Mouse (Mus musculus) lung, embryonic 14.5 days (tissue): ENCODE results near the gene Hist1h1a. TPM values are rescaled to one million over a fixed set of nuclear protein-coding genes. Genes with fewer than 3 reads are reported as not detected.

Experiments
- ATAC-seq: fragments of 200-750 bp; cut with Nextera tagmentation; 2 replicates; pipeline ENCODE4 v1.8.0; 2017; ENCODE audit warnings: mild to moderate bottlenecking, moderate TSS enrichment, moderate library complexity; ENCODE audit not compliant: insufficient read depth
- DNase-seq: peaks from one replicate; pipeline ENCODE4 v3.0.0-alpha.2; 2015
- H3K27ac ChIP-seq: fragments of 300-500 bp; sonication (generic); 2 replicates; pipeline ENCODE4 v1.5.1; 2014; ENCODE audit warnings: low read depth, mild to moderate bottlenecking, moderate library complexity
- H3K27me3 ChIP-seq: fragments of 300-500 bp; sonication (generic); 2 replicates; pipeline ENCODE4 v1.6.1; 2014; ENCODE audit warnings: low read length, control low read depth; ENCODE audit not compliant: insufficient read depth
- H3K36me3 ChIP-seq: fragments of 300-500 bp; sonication (generic); 2 replicates; pipeline ENCODE4 v1.6.1; 2014; ENCODE audit warnings: control low read depth; ENCODE audit not compliant: insufficient read depth
- H3K4me1 ChIP-seq: fragments of 300-500 bp; sonication (generic); 2 replicates; pipeline ENCODE4 v1.6.1; 2014; ENCODE audit warnings: antibody characterized with exemption, control low read depth; ENCODE audit not compliant: insufficient read depth
- H3K4me2 ChIP-seq: fragments of 300-500 bp; sonication (generic); 2 replicates; pipeline ENCODE4 v1.6.1; 2014; ENCODE audit warnings: mild to moderate bottlenecking
- H3K4me3 ChIP-seq: fragments of 300-500 bp; sonication (generic); 2 replicates; pipeline ENCODE4 v1.5.1; 2014; ENCODE audit warnings: low read depth, low read length
- H3K9ac ChIP-seq: fragments of 300-500 bp; sonication (generic); 2 replicates; pipeline ENCODE4 v1.6.1; 2014
- H3K9me3 ChIP-seq: fragments of 300-500 bp; sonication (generic); 2 replicates; pipeline ENCODE4 v1.6.1; 2016; ENCODE audit warnings: low read depth, low read length, control low read depth
- CTCF ChIP-seq: IDR thresholded peaks from 2 replicates; pipeline ENCODE4 v1.5.1; 2016; ENCODE audit warnings: antibody characterized with exemption, low read depth
- WGBS: fragments of 180-500 bp; shearing (Covaris S2); extraction: QIAGEN DNeasy Blood & Tissue Kit; methylation state at CpG from one replicate; pipeline ENCODE4 v1.1.7; 2014; 5-methylcytosine and 5-hydroxymethylcytosine counted together
- polyA plus RNA-seq: library from polyadenylated mRNA; unstranded; fragments of >200 nt; fragmentation: Nextera tagmentation; extraction: Ambion mirVana; gene quantifications from 2 replicates; pipeline ENCODE4 v1.2.1, GENCODE M21; 2014

Hist1h1a gene
- polyA plus RNA-seq, 1 experiment from 2014 or later = 5.5 TPM

GRCm38 (mm10) chr13:23728472-23729191, 34.8 kb upstream of the Hist1h1a start:
- H3K4me2 ChIP-seq = no peak overlapping the region
- H3K27ac ChIP-seq = no peak overlapping the region
- H3K4me3 ChIP-seq = no peak overlapping the region
- no peaks in the 10 kb centered on the region for H3K9me3 ChIP-seq
- TF ChIP-seq CTCF = no peak
- ATAC-seq (no peak), DNase-seq (no peak)
- H3K27me3 ChIP-seq = no peaks in the 10 kb centered on the region
- H3K9ac ChIP-seq = no peak overlapping the region
- WGBS = 85% methylated on average over 18 of the region's 18 CpGs
- H3K4me1 ChIP-seq = 0 out of 2 replicates have a peak, but pooled peaks cover 4% of the 10 kb centered on the region
- H3K36me3 ChIP-seq = no peaks in the 10 kb centered on the region

GRCm38 (mm10) chr13:23729192-23729525, 34.3 kb upstream of the Hist1h1a start:
- 93% methylated on average over 9 of the region's 9 CpGs for WGBS
- H3K27ac ChIP-seq = no peak overlapping the region
- H3K9ac ChIP-seq = no peak overlapping the region
- no peak overlapping the region for H3K4me3 ChIP-seq
- no peak overlapping the region for H3K4me2 ChIP-seq
- no peaks in the 10 kb centered on the region for H3K27me3 ChIP-seq
- H3K36me3 ChIP-seq = no peaks in the 10 kb centered on the region
- ATAC-seq (no peak), DNase-seq (no peak)
- TF ChIP-seq CTCF = no peak
- H3K4me1 ChIP-seq = 0 out of 2 replicates have a peak, but pooled peaks cover under 1% of the 10 kb centered on the region
- no peaks in the 10 kb centered on the region for H3K9me3 ChIP-seq

GRCm38 (mm10) chr13:23729706-23730105, 33.8 kb upstream of the Hist1h1a start:
- no peak overlapping the region for H3K9ac ChIP-seq
- no peaks in the 10 kb centered on the region for H3K9me3 ChIP-seq
- H3K36me3 ChIP-seq = no peaks in the 10 kb centered on the region
- no peak for TF ChIP-seq CTCF
- H3K27me3 ChIP-seq = no peaks in the 10 kb centered on the region
- H3K4me2 ChIP-seq = no peak overlapping the region
- no peaks in the 10 kb centered on the region for H3K4me1 ChIP-seq
- DNase-seq (no peak), ATAC-seq (no peak)
- 88% methylated on average over 5 of the region's 5 CpGs for WGBS
- no peak overlapping the region for H3K4me3 ChIP-seq
- no peak overlapping the region for H3K27ac ChIP-seq

GRCm38 (mm10) chr13:23730479-23730878, 33.0 kb upstream of the Hist1h1a start:
- H3K4me2 ChIP-seq = no peak overlapping the region
- DNase-seq = peak; percentile 64

GRCm38 (mm10) chr13:23732156-23732804, 31.2 kb upstream of the Hist1h1a start:
- no peaks in the 10 kb centered on the region for H3K27me3 ChIP-seq
- TF ChIP-seq CTCF = peak; percentile 84
- no peaks in the 10 kb centered on the region for H3K36me3 ChIP-seq
- H3K4me3 ChIP-seq = no peak overlapping the region
- DNase-seq (peak; percentile 80), ATAC-seq (peak; percentile 47; the same call in 1 of the 2 replicates)
- no peak overlapping the region for H3K9ac ChIP-seq
- no peak overlapping the region for H3K27ac ChIP-seq
- WGBS = 21% methylated on average over 8 of the region's 8 CpGs
- no peaks in the 10 kb centered on the region for H3K4me1 ChIP-seq
- H3K4me2 ChIP-seq = no peak overlapping the region
- no peaks in the 10 kb centered on the region for H3K9me3 ChIP-seq

More at GRCm38 (mm10) chr13:23730479-23730878, 33.0 kb upstream of the Hist1h1a start:
- no peak for TF ChIP-seq CTCF
- no peaks in the 10 kb centered on the region for H3K4me1 ChIP-seq
- H3K9ac ChIP-seq = no peak overlapping the region
- H3K9me3 ChIP-seq = no peaks in the 10 kb centered on the region
- H3K27ac ChIP-seq = no peak overlapping the region
- H3K4me3 ChIP-seq = no peak overlapping the region
- H3K36me3 ChIP-seq = no peaks in the 10 kb centered on the region
- H3K27me3 ChIP-seq = no peaks in the 10 kb centered on the region
- ATAC-seq = no peak
- WGBS = 20% methylated on average over 8 of the region's 8 CpGs

- peak; percentile 11 for DNase-seq
- no peaks in the 10 kb centered on the region for H3K36me3 ChIP-seq
- ATAC-seq = no peak
- 89% methylated on average over 5 of the region's 5 CpGs for WGBS
- no peak overlapping the region for H3K4me2 ChIP-seq
- peak overlapping the region; percentile 100; the same call in 1 of the 2 replicates for H3K27ac ChIP-seq
- no peaks in the 10 kb centered on the region for H3K9me3 ChIP-seq
- H3K27me3 ChIP-seq = no peaks in the 10 kb centered on the region
- 0 out of 2 replicates have a peak, but pooled peaks cover 5% of the 10 kb centered on the region for H3K4me1 ChIP-seq
- TF ChIP-seq CTCF = no peak
- no peak overlapping the region for H3K9ac ChIP-seq
- no peak overlapping the region for H3K4me3 ChIP-seq
Measured at GRCm38 (mm10) chr13:23737091-23737490, 26.4 kb upstream of the Hist1h1a start.

GRCm38 (mm10) chr13:23738041-23738440, 25.4 kb upstream of the Hist1h1a start:
- no peaks in the 10 kb centered on the region for H3K27me3 ChIP-seq
- WGBS = 23% methylated on average over 4 of the region's 4 CpGs
- H3K36me3 ChIP-seq = no peaks in the 10 kb centered on the region
- TF ChIP-seq CTCF = no peak
- ATAC-seq (no peak), DNase-seq (peak; percentile 51)
- H3K27ac ChIP-seq = peak overlapping the region; percentile 100
- H3K9me3 ChIP-seq = no peaks in the 10 kb centered on the region
- peak overlapping the region; percentile 90 for H3K4me2 ChIP-seq
- H3K4me3 ChIP-seq = peak overlapping the region; percentile 63
- peak overlapping the region; percentile 94 for H3K9ac ChIP-seq
- 0 out of 2 replicates have a peak, but pooled peaks cover 5% of the 10 kb centered on the region for H3K4me1 ChIP-seq
